Mouse (Mus musculus) lung, postnatal 0 days (tissue): ENCODE measurements around the gene Hes3.

ENCODE experiments used
- CTCF ChIP-seq: IDR thresholded peaks from 2 replicates; pipeline ENCODE4 v1.5.1; 2016; ENCODE audit warnings: antibody characterized with exemption, mild to moderate bottlenecking
- EP300 ChIP-seq: IDR thresholded peaks from 2 replicates; pipeline ENCODE4 v1.6.1; 2016; ENCODE audit warnings: antibody characterized with exemption, mild to moderate bottlenecking, control low read depth

DNA sequence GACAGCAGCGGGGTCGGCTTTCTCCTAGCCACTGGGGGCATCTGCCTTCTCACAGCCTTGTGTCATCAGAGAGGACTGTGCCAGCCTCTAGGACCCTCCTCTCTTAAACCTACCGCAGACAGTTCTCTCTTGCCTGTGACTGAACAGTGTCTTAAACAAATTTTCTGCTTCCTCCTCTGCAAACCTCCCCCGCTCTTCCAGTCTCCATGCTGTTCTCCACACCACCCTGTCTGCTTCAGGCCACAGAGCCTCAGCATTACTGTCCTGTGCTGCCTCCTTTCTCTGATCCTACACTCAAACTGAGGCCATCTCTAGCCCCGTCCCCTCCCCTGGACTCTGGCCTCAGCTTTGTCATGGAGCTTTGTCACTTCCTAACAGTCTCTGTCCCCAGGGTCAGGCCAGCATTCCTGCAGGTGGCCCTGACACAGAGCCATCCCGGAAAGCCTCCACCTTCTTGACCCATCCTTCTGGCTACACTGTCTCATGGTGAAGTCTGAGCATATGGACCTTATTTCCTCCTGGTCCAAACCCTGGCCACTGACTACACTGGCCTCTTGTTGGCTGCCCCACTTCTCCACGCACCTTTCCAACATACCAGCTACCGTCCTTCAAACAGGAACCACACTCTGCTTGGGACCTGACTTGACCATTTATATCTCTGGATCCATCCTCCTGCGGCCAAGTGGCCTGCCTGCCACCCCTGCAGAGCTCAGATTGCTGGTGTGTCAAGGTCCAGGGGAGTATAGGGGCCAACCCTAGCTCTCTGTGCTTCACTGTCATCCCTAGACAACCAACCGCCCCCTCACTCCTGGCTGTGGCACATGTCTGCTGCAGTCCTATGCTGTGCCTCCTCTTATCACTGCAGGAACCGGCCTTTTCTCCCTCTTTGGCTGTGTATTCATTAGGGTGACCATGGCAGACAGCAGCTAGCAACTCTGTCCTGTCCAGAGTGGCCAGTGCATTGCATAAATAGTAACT, 46.6 kb downstream of the Hes3 start:
- TF ChIP-seq CTCF (no peak), EP300 (no peak)
